In the genomic region with DNA sequence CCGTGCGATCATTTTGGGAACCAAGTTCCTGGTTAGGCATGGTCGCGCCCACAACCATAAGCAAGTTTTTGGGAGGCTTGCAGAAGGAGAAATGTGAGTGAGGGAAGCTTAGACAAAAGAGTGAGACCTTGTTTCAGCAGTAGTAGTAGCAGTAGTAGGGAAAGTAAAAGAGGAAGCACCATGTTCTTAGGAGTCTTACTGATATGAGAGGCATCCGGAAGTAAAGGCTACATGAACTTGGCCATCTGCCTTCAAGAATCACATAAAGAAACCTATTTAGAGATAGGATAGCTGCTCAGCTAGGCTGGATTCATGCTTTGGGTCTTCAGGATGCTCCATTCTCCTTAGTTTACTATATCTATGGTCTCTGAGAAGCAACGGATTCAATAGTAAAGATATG, we compare ENCODE assay signal across 26 mouse cellular contexts.
"Had no signal": no experiment of that assay in that cellular context is flagged by ENCODE, and none has a peak within 500 bp of the region (broad histone marks: within the 10 kb centered on the region; RNA-seq: fewer than 3 reads in every experiment).

No protein-coding gene starts in this region.

- H3K4me3 ChIP-seq: embryonic facial prominence, embryonic 10.5 days; embryonic facial prominence, embryonic 12.5 days; embryonic facial prominence, embryonic 13.5 days; embryonic facial prominence, embryonic 15.5 days; erythroblast, embryonic 14.5 days; forebrain, embryonic 10.5 days; forebrain, embryonic 12.5 days; forebrain, embryonic 13.5 days; forebrain, embryonic 15.5 days; gastrocnemius, adult 2 months; heart, adult 2 months had no signal

- H3K9me3 ChIP-seq: embryonic facial prominence, embryonic 10.5 days; embryonic facial prominence, embryonic 12.5 days; embryonic facial prominence, embryonic 13.5 days; embryonic facial prominence, embryonic 15.5 days; forebrain, embryonic 10.5 days; forebrain, embryonic 12.5 days; forebrain, embryonic 13.5 days; forebrain, embryonic 15.5 days had no signal

- H3K27me3 ChIP-seq: embryonic facial prominence, embryonic 12.5 days; embryonic facial prominence, embryonic 13.5 days; embryonic facial prominence, embryonic 15.5 days; forebrain, embryonic 12.5 days; forebrain, embryonic 13.5 days; forebrain, embryonic 15.5 days had no signal

- DNase-seq: cerebellum, adult 9-10 months; cerebellum, adult 9-11 months; cerebellum, postnatal 10 days; cerebellum, postnatal 14 days; cerebellum, postnatal 25 days; cerebellum, postnatal 36 days; embryo, embryonic 11 days; forebrain, postnatal 0 days; gastrocnemius, adult 2 months; gastrocnemius, postnatal 10 days; gastrocnemius, postnatal 25 days; gastrocnemius, postnatal 36 days; heart, adult 11 months; heart, adult 18-20 months; heart, adult 2 months had no signal

- H3K9ac ChIP-seq: embryonic facial prominence, embryonic 12.5 days; embryonic facial prominence, embryonic 13.5 days; embryonic facial prominence, embryonic 15.5 days; forebrain, embryonic 12.5 days; forebrain, embryonic 13.5 days; forebrain, embryonic 15.5 days; forebrain, postnatal 0 days had no signal

- ATAC-seq: forebrain, embryonic 13.5 days; forebrain, embryonic 14.5 days; forebrain, embryonic 15.5 days; forebrain, embryonic 16.5 days; forebrain, postnatal 0 days had no signal

- H3K27ac ChIP-seq: embryonic facial prominence, embryonic 10.5 days; embryonic facial prominence, embryonic 12.5 days; embryonic facial prominence, embryonic 13.5 days; embryonic facial prominence, embryonic 15.5 days; forebrain, embryonic 10.5 days; forebrain, embryonic 12.5 days; forebrain, embryonic 13.5 days; forebrain, embryonic 15.5 days; gastrocnemius, adult 2 months; heart, adult 2 months had no signal

- H3K4me1 ChIP-seq: embryonic facial prominence, embryonic 10.5 days; forebrain, embryonic 10.5 days; forebrain, embryonic 12.5 days had no signal

- H3K36me3 ChIP-seq: embryonic facial prominence, embryonic 10.5 days; embryonic facial prominence, embryonic 12.5 days; embryonic facial prominence, embryonic 13.5 days; embryonic facial prominence, embryonic 15.5 days; forebrain, embryonic 10.5 days; forebrain, embryonic 12.5 days; forebrain, embryonic 15.5 days had no signal
